Mouse (Mus musculus) left cerebral cortex, adult 11 months (tissue): Measurements from ENCODE around the gene Abcg1.
A peak's percentile ranks its signal among the peaks of the same experiment; 100 is the strongest.

Experiments used
- DNase-seq: peaks from one replicate; pipeline ENCODE4 v3.0.0; 2022; ENCODE audit warnings: low spot score

Abcg1 gene

DNA sequence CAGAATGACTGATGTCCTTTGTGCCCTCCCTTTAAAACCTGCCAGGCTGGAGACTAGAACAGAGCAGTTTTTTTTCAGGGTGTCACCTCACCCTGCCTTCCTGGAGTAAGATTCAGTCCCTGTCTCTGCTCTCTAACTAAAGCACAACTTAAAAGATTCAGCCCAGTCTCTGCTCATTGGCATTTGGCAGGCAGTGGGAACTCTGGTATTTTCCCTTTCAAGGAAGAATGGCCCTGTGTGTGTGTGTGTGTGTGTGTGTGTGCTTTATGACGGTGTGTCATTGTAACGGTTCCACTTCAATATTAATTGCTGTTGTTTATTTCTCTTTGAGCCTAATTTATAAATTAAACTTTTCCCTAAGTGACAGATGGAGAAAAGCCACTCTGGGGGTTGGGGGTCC lies 14.7 kb upstream of the Abcg1 start:
- no peak for DNase-seq

DNA sequence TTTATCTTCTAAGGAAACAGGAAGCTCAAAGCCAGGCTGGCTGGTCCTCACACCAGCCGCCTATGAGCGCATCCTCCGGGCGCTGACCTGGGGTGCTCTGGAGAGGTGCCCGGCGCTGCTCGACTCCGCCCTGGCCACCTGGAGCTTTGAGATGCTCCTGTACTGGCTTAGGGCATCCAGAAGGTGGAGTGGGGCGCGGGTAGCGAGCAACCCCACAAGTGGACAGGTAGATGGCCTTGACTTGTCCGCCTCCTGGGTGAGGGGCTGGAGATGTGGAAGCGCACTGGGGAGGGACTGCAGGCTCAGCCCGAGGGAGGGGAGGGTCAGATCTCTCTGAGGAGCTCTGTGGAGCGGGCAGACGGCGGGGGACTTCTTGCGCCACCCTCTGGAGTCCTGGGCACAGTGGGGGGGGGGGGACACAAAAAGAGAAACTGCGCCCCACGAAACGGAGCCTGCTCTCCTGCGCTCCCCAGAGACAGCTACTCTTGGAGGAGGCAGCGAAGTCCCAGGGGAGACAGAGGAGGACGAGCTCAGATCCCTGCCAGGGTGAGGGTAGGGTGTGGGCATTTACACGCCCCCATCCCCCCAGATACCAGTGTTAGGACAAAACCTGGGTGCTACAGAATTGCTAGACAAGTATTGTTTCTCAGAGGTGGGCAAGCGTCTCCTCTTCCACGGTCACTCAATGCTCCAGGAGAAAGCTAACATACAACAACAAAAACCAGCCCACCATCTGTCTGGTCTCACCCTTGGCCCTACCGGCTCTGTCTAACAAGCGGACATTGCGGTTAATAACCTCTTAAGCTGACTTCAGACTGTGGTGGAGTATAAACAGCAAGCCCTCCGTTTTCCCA lies 643 bp downstream of the Abcg1 start:
- peak; percentile 48 for DNase-seq

DNA sequence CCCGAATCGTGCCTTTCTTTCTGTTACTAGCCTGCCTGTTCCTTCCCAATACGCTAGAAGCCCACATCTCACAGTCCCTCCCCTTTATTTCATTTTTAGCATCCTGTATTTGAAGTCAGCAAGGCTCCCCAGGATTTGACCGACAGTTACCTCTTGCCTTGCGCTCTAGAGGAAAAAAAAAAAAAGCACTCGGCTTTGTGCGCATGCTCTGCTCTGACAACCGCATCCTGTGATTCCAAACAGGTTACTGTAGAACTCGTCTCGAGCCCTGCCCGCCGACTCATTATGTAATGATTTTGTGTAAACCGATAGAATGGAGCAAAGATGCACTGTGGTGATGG lies 1.2 kb downstream of the Abcg1 start:
- peak; percentile 74 for DNase-seq

DNA sequence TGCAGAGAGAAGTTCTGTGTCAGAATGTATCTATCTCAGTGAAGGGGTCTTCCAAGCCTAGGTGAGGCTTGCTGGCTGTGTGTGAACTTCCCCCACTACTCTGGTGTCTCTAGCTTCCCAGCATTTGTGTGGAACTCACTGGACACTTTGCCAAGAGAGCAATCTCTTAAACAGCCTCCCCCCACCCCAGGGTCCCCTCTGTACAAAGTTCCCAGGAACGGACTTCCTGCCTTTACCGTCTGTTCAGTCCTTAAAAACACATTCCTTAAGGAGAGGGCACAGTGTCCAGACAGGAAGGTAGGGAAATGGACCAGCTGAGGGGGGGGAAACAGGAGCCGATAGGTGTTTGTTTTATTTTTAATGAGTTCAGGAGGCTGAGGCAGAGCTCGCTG lies 2.7 kb downstream of the Abcg1 start:
- no peak for DNase-seq

DNA sequence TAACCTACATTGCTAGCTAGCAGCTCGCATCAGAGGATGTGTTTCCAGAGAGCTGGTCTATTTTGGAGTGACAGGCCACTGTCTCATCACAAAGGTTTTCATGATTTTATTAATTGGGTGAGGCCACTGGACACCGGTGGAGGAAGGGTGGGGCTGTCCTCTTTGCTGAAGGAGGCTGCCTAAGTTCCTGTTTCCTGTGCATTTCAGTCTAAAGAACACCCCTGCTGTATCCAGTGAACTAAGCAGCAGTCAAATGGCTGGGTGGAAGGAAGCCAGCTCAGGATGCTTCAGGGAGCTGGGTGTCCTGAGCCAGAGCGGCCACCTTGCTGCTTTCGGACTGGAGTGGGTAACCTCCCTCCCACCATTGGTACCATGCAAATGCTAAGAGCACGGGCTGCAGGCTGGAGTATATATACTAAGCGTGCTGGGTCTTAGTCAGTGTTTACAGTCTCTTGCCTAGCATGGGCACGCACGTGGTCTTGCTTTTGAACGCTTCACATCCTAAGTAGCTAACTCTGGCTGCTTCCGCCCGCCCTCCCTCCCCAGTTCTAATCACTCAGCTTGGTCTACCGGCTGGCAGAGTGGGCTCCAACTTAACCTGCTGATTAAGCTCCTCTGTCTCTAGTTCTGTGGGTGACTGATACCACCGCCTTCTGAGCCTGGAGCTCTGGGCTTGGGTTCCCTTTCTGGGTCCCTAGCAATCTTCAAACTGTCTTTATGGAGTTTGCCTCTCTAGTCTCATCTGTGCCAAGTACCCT lies 3.3 kb downstream of the Abcg1 start:
- DNase-seq: no peak

DNA sequence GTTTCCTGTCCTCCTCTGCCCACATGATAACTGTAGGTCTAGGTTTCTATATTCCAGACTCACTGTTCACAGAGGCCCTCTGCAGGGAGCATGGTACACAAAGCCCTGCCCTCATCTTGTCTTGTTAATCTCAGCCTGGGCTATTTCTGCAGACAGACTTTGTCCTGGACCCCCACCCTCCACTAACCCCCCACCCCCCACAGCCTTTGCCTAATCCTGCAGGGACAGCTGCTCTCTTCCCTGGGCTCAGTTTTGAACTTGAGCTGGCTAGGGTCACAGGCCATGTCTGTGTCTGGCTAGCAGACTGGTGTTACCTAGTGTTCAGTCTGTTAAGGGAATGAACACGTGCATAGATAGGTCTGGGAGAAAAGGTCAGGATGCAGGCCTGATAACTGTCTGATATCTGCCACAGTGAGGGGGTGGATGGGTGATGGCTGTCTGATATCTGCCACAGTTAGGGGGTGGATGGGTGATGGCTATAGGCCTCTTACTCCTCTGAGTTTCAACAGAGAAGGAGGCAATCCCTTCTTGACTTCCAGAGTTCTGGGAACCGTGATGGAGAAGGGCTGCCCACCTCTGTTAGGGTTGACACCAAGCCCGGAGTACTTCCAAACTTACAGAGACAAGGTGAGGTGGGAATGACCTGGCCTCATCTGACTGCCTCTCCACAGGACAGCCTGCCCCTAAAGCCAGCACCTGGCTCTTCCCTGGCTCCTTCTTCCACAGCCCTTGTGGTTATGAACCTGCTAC lies 4.0 kb downstream of the Abcg1 start:
- no peak for DNase-seq

DNA sequence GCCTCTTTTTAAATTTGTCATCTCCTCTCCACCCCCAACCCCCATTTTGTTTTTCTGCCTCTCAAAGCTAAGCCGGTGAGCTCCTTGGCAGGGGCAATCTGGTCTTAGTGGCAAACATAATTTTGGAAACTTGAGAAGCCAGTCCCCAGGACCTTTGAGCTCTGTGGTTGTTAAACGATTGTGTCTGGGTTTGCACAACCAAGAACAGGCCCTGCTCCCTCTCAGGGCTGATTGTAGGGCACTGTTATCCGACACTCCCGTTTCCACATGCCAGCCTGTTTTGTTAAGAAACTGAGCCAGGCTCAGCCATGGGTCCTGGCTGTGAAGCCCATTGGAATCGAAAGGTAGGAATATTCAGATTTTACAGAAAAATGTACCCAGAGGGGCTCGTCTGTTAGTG lies 8.6 kb downstream of the Abcg1 start:
- no peak for DNase-seq

DNA sequence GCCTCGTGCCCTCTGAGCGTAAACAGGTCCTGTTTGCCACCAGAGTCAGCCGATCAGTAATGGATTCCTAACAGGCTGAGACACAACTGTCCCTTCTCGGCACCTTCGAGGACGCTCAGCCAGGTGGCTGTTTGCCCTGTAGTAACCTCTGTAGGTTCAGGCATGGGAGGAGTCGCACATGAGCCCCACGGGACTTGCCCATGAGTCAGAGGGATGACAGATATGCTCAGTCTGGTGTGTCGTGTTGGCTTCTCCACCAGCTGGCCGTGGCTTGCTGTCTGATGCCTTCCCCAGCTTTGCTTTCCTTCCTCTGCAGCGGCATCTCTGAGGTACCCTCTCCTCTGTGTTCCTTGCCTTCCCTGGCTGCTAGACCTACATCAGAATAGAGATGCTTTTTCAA lies 9.6 kb downstream of the Abcg1 start:
- no peak for DNase-seq

DNA sequence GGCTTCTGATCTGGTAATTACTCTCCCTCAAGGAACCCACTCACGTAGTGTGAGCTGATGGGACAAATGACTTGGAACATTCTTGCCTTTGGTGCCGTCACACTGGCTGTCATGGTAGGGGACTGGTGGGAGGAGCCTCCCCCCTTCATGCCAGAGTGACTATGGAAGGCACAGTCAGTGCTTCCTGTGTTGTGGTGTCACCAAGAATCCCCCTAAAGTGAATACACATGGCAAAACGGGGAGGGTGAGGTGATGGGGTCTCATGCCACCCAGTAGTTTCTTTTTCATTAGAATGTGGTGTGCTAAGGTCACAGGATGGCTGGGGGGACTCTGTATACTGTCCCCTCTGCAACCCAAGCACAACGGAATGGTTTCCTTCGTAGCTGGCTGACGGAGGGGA lies 11.6 kb downstream of the Abcg1 start:
- DNase-seq: no peak

DNA sequence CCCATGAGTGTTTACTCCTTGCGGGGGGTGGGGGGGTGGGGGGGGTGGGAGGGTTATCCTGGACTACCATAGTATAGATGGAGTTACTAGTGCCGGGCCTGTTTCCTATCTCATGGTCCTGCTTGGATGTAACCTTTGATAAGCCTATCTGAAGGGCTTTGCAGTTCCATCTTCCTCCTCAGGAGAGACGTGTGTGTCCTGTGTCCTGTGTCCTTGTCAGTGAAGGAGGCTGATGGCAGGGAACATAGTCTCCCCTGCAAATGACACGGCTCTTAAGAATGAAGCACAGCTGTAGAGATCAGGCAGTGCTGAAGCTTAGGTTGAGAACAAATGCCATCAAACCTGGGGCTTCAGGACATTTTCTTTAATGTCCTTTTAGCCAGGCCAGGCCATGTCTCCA lies 12.4 kb downstream of the Abcg1 start:
- DNase-seq: no peak

DNA sequence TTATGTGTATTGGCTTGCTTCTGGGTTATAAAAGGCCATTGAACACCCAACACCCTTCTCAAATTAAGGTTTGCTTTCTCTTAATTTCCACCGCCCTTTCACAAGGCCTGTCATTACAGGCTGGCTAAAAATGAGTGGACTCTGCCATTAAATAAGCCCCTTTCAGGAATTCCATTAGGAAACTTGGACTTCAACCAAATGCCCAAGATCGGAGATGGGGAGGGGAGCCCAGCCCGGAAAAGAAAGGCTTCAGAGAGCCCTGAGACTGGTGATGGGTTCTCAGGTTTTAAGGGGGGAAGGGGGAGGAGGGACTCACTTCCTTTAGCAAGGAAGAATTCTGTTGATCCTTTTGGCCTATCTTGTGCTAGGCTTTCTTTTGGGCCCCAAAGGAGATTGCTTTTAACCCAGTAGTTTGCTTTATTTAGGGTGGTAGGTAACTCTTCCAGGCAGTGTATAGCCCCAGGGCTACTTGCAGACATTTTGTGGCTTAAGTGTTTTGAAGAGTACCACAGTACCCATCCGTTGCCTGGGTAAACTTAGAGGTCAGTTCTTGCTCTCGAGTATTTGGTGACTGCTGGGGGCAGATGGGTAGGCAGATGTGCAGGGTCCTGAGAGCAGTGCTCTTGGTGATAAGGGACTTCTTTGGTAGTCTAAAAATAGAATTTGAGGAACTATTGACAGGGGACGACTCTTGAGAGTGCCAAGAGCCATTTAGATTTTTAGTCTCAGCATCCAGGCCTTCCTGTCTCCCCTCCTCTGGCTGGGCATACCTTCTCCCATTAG lies 13.1 kb downstream of the Abcg1 start:
- no peak for DNase-seq

DNA sequence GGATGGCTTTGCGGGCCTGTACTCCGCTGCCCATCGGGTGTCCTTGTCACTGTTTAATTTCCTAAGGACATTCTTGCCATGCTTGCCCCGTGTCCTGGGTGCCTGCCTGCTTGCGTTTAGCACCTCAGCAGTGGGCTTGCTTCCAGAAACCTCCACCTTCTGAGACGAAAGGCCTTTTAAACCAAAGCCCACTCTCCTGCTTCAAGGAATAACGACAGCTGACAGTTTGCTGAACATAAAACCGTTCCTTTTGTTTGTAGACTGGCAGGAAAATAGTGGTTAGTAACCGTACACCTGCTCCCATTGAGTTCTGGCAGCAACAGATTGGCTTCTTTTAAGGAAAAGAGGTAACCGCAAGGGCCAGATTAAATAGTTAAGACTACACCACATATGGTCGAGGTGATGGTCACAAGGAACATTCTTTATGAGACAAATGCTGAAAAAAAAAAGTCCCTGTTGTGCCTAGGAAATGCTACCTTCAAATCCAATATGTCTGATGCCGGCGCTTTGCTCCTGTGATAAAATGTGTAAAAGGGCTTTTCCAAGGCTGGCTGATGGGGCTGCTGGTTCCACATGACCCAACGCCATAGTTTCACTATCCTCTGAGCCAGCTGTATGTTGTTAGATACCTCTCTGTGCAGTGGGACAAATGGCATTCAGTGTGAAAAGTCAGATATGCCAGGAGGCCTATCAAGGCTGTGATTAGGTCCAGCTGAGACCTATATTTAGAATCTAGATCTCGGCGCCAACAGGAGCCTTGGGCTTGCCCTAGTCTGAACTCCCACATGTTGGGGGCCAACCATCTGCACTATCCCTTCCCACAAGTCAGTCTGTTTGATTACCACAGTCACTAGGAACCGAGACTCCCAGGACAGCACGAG lies 14.2 kb downstream of the Abcg1 start:
- DNase-seq: no peak

DNA sequence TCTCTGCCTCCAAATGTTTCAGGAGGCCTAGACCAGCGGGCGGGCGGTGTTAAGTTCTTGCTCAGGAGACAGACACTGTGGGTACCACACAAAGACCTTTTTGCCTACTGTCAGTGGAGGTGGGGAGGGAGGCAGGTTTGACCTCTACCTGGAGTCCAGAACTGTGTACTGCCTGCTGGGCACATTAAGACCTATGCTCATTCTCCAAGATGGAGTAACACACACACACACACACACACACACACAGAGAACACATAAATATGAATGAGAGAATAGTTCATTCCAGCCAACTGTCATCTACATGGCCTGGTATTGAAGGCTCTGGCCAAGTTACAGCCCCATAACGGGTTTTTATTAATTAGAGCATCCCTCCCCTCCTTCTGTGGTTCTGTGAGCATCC lies 15.4 kb downstream of the Abcg1 start:
- no peak for DNase-seq

DNA sequence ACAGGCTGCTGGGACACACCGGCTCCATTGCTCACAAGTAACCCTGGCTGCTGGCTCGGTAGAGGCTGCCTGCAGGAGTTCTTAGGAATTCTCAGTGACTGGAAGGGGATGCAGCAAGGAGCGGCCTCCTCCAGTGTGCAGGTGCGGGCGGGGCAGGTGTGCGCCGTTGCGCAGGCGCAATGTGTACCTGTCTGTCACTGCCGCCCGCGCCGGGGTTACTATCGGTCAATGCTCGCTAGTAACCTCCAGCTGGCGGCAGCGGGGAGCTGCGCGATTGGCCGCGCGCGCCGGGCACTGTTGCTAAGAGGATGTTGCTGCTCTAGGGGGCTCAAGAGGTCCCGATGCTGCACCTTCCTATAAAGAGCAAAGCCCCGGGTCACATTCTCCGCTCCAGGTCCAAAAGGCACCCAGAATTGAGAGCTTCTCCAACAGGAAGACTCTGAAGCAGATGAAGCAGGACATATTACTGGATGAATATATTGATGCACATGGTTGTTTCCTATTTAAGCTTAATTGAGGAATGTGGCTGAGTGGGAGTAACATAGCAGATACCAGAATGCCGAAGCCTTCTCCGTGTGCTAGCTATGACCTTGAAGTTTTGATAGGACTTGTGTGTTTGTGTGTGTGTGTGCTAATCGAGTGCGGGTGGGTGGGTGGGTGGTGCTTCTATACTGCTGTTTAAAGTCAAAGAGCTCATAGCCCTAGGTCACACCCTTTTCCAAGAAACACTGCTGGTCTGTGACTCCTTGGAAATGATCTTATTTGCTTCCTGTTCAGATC lies 16.0 kb downstream of the Abcg1 start:
- DNase-seq: peak; percentile 82

DNA sequence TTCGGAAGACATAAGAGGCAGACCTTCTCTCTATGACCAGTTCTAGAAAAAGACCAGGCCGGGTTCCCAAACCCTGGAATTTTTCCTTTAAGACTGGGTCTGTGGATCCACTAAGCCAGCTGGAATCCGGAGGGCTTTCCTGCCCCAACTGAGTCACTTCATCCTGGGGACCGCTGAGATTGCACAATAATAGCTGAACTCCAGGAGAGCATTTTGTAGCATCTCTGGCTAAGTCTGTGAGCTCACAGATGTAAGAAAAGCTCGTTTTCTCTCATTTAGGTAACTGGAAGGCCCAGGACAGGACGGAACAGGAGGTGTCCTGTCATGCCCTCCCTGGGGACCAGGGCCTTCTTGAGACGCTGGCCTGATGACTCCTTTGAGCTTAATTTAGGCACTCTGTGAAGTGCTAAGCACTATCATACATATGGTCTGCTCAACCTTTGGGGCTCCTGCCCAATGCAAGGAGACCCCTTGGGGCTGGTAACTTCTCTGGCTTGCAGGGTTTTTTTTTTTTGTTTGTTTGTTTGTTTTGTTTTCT lies 16.6 kb downstream of the Abcg1 start:
- DNase-seq: no peak

DNA sequence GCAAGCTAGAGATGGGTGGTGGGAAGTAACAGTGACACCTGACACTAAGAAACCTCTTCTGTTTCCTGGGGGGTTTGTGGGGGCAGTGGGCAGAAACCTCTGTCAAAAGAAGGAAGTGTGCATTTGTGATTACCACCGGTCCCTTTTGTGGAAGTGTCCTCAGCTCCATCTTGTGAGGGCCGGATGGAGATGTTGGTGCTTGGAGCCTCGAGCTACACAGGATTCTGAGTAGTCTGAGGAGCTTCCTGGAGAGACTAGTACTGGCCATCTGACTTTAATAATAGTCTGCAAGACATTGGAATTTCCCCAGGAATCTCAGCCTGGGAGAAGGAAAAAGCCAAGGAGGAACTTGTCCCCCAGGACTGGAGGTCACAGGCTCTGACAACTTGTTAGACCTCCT lies 17.2 kb downstream of the Abcg1 start:
- no peak for DNase-seq

DNA sequence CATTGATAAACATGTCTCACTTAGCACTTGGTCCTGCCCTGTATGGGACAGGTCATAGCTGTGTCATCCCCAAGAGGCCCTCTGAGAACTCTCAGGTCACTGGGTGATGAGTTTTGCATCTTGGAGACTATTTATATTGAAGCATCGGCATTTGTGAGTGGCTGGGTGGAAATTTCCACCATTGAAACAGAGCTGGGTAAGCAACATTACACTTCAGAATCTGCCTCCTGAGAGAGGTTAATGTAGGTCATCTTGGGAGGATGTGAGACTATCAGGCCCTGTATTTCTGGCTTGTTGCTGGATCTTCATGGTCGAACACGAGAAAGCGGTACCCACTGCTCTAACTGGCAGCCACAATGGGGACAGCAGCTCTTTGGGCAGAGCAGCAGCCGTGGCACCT lies 18.0 kb downstream of the Abcg1 start:
- DNase-seq: no peak

DNA sequence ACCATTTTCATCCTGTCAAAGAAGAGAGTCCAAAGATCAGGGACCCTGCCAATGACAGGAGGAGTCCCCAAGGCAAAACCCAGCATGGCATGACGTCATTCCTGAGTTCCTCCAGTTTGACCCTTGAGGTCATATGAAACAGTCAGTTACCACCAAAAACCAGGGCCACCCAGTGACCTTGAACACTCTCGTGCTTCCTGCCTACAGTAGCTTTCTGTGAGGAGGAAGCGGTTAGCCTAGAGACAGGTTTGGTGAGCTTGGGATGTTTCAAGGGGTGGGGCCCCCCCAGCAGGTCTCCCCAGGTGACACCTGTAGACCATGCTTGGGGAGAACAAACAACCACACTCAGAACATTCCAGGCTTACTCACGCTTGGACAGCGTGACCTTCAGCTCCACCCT lies 20.1 kb downstream of the Abcg1 start:
- no peak for DNase-seq

DNA sequence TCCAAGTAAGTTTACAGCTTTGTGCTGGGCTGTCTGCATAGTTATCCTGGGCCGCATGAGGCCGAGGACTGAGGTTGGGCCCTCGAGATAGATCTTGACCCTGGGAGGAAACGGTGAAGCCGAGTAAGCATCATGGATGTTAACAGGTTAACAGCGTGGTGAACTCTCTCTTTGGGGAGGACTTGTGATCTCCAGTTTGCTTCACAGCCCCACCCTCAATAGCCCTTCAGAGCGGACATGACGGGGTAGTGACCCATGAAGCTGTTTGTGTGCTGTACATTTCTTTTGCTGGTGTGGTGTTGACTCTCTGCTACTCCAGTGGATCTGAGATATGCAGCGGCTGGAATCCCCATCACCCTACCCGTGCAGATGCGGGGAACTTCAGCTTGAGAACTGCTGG lies 21.1 kb downstream of the Abcg1 start:
- no peak for DNase-seq
